25 mouse cellular contexts compared by ENCODE assay signal in the genomic region with DNA sequence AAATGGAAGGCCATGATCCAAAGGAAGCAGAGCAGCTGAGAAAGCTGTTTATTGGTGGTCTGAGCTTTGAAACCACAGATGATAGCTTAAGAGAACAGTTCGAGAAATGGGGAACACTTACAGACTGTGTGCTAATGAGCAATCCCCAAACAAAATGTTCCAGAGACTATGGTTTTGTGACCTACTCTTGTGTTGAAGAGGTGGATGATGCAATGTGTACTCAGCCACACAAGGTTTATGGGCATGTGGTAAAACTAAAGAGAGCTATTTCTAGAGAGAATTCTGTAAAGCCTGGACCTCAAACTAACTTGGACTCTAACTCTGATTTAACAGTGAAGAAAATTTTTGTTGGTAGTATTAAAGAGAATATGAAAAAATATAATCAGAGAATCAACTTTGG.
DNase-seq lines count a peak whose midpoint lies in the region; ATAC-seq and TF ChIP-seq lines count a peak whose summit lies in the region.
"Had no signal": no experiment of that assay in that cellular context is flagged by ENCODE, and none has a peak within 500 bp of the region (broad histone marks: within the 10 kb centered on the region; RNA-seq: fewer than 3 reads in every experiment).

No protein-coding gene starts in this region.

- DNase-seq in lung, postnatal 0 days (ENCODE audit: low spot score), result peak; percentile 51
- no peak for DNase-seq in lung, postnatal 10 days
- DNase-seq in 416B (ENCODE audit: low read depth) (peak; percentile 25), adipocyte (ENCODE audit: low spot score) (peak; percentile 8)
- DNase-seq in lung, postnatal 36 days, result peak; percentile 54
- no peak for DNase-seq in frontal cortex, postnatal 36 days (ENCODE audit: low spot score in 2 of 2)
- DNase-seq in spleen, postnatal 4 days (ENCODE audit: low spot score in 2 of 2), result no peak
- DNase-seq: adrenal gland, adult 8-10 months; adrenal gland, postnatal 25 days; B cell, adult 2 months; cerebellum, adult 11-12 months; cerebellum, adult 8-10 months; cerebellum, postnatal 10 days; cerebellum, postnatal 36 days; embryo, embryonic 11 days; forebrain, postnatal 0 days; gastrocnemius, postnatal 25 days had no signal

- no peak overlapping the region for H3K4me2 ChIP-seq in lung, postnatal 0 days (replicated peaks; ENCODE audit: low read depth, low read length)
- H3K4me2 ChIP-seq: embryonic facial prominence, embryonic 13.5 days; heart, embryonic 11.5 days; hindbrain, embryonic 12.5 days; hindbrain, embryonic 15.5 days had no signal

- 47% methylated on average over 1 of the region's 1 CpGs for WGBS in lung, postnatal 0 days

- H3K27ac ChIP-seq in lung, postnatal 0 days (ENCODE audit: low read length), result no peak overlapping the region
- H3K27ac ChIP-seq: embryonic facial prominence, embryonic 10.5 days; embryonic facial prominence, embryonic 13.5 days; hindbrain, embryonic 12.5 days; hindbrain, embryonic 15.5 days had no signal

- no peaks in the 10 kb centered on the region for H3K9me3 ChIP-seq in lung, postnatal 0 days (ENCODE audit: low read length)
- H3K9me3 ChIP-seq: embryonic facial prominence, embryonic 13.5 days; hindbrain, embryonic 12.5 days; hindbrain, embryonic 15.5 days had no signal

- peak; percentile 59; the same call in 1 of the 2 replicates for ATAC-seq in lung, postnatal 0 days
- no peak for ATAC-seq in erythroid progenitor cell, adult 5-6 weeks (replicated peaks; ENCODE audit: low FRiP score, poor library complexity, severe bottlenecking)
- ATAC-seq: forebrain, embryonic 14.5 days; forebrain, postnatal 0 days had no signal

- TF ChIP-seq CTCF in lung, postnatal 0 days (IDR thresholded peaks at IDR 0.05), result no peak

- no peaks in the 10 kb centered on the region for H3K36me3 ChIP-seq in lung, postnatal 0 days (ENCODE audit: insufficient read depth, low read length)
- H3K36me3 ChIP-seq: embryonic facial prominence, embryonic 10.5 days; embryonic facial prominence, embryonic 13.5 days; hindbrain, embryonic 12.5 days; hindbrain, embryonic 15.5 days had no signal

- no peak overlapping the region for H3K4me3 ChIP-seq in lung, postnatal 0 days (ENCODE audit: low read depth, low read length)
- H3K4me3 ChIP-seq: embryonic facial prominence, embryonic 10.5 days; embryonic facial prominence, embryonic 13.5 days; erythroblast, embryonic 14.5 days; hindbrain, embryonic 12.5 days; hindbrain, embryonic 15.5 days had no signal

- TF ChIP-seq EP300 in lung, postnatal 0 days (IDR thresholded peaks at IDR 0.05), result peak; percentile 51; the same call in 1 of the 2 replicates

- H3K9ac ChIP-seq in lung, postnatal 0 days (replicated peaks; ENCODE audit: low read depth), result no peak overlapping the region
- H3K9ac ChIP-seq: embryonic facial prominence, embryonic 13.5 days; forebrain, postnatal 0 days; hindbrain, embryonic 12.5 days; hindbrain, embryonic 15.5 days had no signal

- no peaks in the 10 kb centered on the region for H3K4me1 ChIP-seq in lung, postnatal 0 days (ENCODE audit: insufficient read depth, low read depth, low read length)
- H3K4me1 ChIP-seq: embryonic facial prominence, embryonic 10.5 days; embryonic facial prominence, embryonic 13.5 days; hindbrain, embryonic 12.5 days; hindbrain, embryonic 15.5 days had no signal

- no peaks in the 10 kb centered on the region for H3K27me3 ChIP-seq in lung, postnatal 0 days (replicated peaks; ENCODE audit: insufficient read depth, low read length)
- H3K27me3 ChIP-seq: embryonic facial prominence, embryonic 13.5 days; hindbrain, embryonic 12.5 days; hindbrain, embryonic 15.5 days had no signal

Comparison
In these comparisons a context has a peak if more than half of its experiments do, and no peak if none do; other contexts are left out.
1. DNase-seq: peak in lung, postnatal 0 days (single experiment), 416B (single experiment), adipocyte (single experiment) and lung, postnatal 36 days (single experiment); none in lung, postnatal 10 days (single experiment), frontal cortex, postnatal 36 days (0 of 2) and spleen, postnatal 4 days (0 of 2).